Mouse (Mus musculus) urinary bladder, postnatal 10 days (tissue): ENCODE data around the gene Gm8374.
"Not testable (repeated sequence)": the region's sequence is repeated elsewhere in the genome, so short reads cannot be mapped to it uniquely, and the experiment has no call there.

Experiments used
- DNase-seq: peaks from one replicate; pipeline ENCODE4 v3.0.0; 2022; ENCODE audit warnings: low spot score

The Gm8374 gene

DNA sequence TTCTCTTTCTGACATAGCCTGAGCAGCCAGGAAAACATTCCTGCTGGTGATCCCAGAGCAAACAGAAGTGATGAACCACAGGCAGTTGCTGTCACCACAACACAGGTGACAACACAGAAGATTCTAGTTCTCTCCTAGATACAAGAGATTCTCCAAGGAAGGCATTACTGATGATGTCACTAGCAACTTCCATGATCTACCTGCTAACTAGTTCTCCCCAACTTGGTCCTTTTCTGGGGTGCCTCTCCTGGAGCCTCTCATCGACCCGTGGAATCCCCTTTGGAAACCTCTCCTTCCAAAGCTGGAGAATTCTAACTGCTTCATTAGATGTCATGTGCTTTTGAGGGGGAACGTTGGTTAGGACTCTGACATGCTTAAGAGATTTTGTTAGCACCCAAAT lies at the start of gene Gm8374:
Gm8374 (minus strand) TSS at position 101 of the 400 bp plus-strand sequence.
- not testable (repeated sequence) for DNase-seq

DNA sequence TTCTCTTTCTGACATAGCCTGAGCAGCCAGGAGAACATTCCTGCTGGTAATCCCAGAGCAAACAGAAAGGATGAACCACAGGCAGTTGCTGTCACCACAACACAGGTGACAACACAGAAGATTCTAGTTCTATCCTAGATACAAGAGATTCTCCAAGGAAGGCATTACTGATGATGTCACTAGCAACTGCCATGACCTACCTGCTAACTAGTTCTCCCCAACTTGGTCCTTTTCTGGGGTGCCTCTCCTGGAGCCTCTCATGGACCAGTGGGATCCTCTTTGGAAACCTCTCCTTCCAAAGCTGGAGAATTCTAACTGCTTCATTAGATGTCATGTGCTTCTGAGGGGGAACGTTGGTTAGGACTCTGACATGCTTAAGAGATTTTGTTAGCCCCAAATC lies 32.6 kb downstream of the Gm8374 start, which contains the start of gene Gm5797:
Gm5797 (minus strand) TSS at position 101 of the 400 bp plus-strand sequence.
- not testable (repeated sequence) for DNase-seq

- DNase-seq: peak; percentile 8
Measured at GRCm38 (mm10) chr14:7315093-7315492, 49.8 kb downstream of the Gm8374 start.

- DNase-seq: not testable (repeated sequence)
Measured at GRCm38 (mm10) chr14:7314661-7315060, 50.3 kb downstream of the Gm8374 start, which contains the start of gene Gm3739. TSS of gene Gm3739 (minus strand) at chr14:7315049.
